Mouse (Mus musculus) midbrain, embryonic 16.5 days (tissue): ENCODE results near the gene Cenpb. TPM values are rescaled to one million over a fixed set of nuclear protein-coding genes. Genes with fewer than 3 reads are reported as not detected.
"Not testable (repeated sequence)": the region's sequence is repeated elsewhere in the genome, so short reads cannot be mapped to it uniquely, and the experiment has no call there.

Source experiments
- ATAC-seq: fragments of 200-750 bp; cut with Nextera tagmentation; 2 replicates; pipeline ENCODE4 v1.8.0; 2017; ENCODE audit warnings: moderate TSS enrichment
- H3K27ac ChIP-seq: fragments of 300-500 bp; sonication (generic); 2 replicates; pipeline ENCODE4 v1.5.1; 2014; ENCODE audit warnings: mild to moderate bottlenecking, low read length, mixed read lengths
- H3K27me3 ChIP-seq: fragments of 300-500 bp; sonication (generic); 2 replicates; pipeline ENCODE4 v1.6.1; 2014; ENCODE audit warnings: low read depth, low read length, mixed read lengths; ENCODE audit not compliant: control insufficient read depth, insufficient read depth
- H3K36me3 ChIP-seq: fragments of 300-500 bp; sonication (generic); 2 replicates; pipeline ENCODE4 v1.6.1; 2014; ENCODE audit warnings: mild to moderate bottlenecking, low read length, moderate library complexity, mixed read lengths; ENCODE audit not compliant: control insufficient read depth, insufficient read depth
- H3K4me1 ChIP-seq: fragments of 300-500 bp; sonication (generic); 2 replicates; pipeline ENCODE4 v1.6.1; 2014; ENCODE audit warnings: mild to moderate bottlenecking, low read length, mixed read lengths; ENCODE audit not compliant: control insufficient read depth, insufficient read depth
- H3K4me2 ChIP-seq: fragments of 300-500 bp; sonication (generic); 2 replicates; pipeline ENCODE4 v1.6.1; 2014; ENCODE audit warnings: mild to moderate bottlenecking, low read length, mixed read lengths
- H3K4me3 ChIP-seq: fragments of 300-500 bp; sonication (generic); 2 replicates; pipeline ENCODE4 v1.5.1; 2014; ENCODE audit warnings: low read depth, mild to moderate bottlenecking, low read length, moderate library complexity, mixed read lengths
- H3K9ac ChIP-seq: fragments of 300-500 bp; sonication (generic); 2 replicates; pipeline ENCODE4 v1.6.1; 2014; ENCODE audit warnings: low read depth, low read length, mixed read lengths
- H3K9me3 ChIP-seq: fragments of 300-500 bp; sonication (generic); replicated peaks from 2 replicates; pipeline ENCODE4 v1.6.1; 2014; ENCODE audit warnings: mild to moderate bottlenecking, low read length, mixed read lengths; ENCODE audit not compliant: control insufficient read depth, poor library complexity, severe bottlenecking
- WGBS: fragments of 180-500 bp; shearing (Covaris S2); extraction: QIAGEN DNeasy Blood & Tissue Kit; methylation state at CpG from one replicate; pipeline ENCODE4 v1.1.7; 2014; 5-methylcytosine and 5-hydroxymethylcytosine counted together
- polyA plus RNA-seq: library from polyadenylated mRNA; unstranded; fragments of >200 nt; fragmentation: Nextera tagmentation; extraction: Ambion mirVana; gene quantifications from 2 replicates; pipeline ENCODE4 v1.2.1, GENCODE M21; 2015

Cenpb gene
- polyA plus RNA-seq, result 11.1 and 11.7 TPM in 2 replicates

- H3K27me3 ChIP-seq, result no peaks in the 10 kb centered on the region
- no peaks in the 10 kb centered on the region for H3K9me3 ChIP-seq
- H3K4me3 ChIP-seq, result peak within 1 kb of the TSS; percentile 91
- no peaks in the 10 kb centered on the region for H3K36me3 ChIP-seq
- WGBS, result 3% methylated on average over 34 of the region's 57 CpGs
- peaks cover 38% of the 10 kb centered on the region for H3K4me1 ChIP-seq
- peak within 1 kb of the TSS; percentile 95 for H3K9ac ChIP-seq
- ATAC-seq, result peak; percentile 84
- H3K27ac ChIP-seq, result peak within 1 kb of the TSS; percentile 97
- H3K4me2 ChIP-seq, result peak within 1 kb of the TSS; percentile 100
Observed at GRCm38 (mm10) chr2:131179990-131180587, at the start of gene Cenpb. Gene Cenpb, minus strand, starts transcription at chr2:131180067.

GRCm38 (mm10) chr2:131227243-131227642, 47.4 kb upstream of the Cenpb start:
- no peak for ATAC-seq
- Histone ChIP-seq H3K27ac (no peak overlapping the region), H3K4me3 (no peak overlapping the region), H3K9ac (no peak overlapping the region), H3K36me3 (no peaks in the 10 kb centered on the region), H3K27me3 (no peaks in the 10 kb centered on the region), H3K9me3 (no peaks in the 10 kb centered on the region), H3K4me1 (no peaks in the 10 kb centered on the region), H3K4me2 (no peak overlapping the region)
- WGBS, result 90% methylated on average over 3 of the region's 3 CpGs

- not testable (repeated sequence) for H3K27me3 ChIP-seq, H3K9me3 ChIP-seq, H3K9ac ChIP-seq, H3K4me3 ChIP-seq, H3K4me2 ChIP-seq, H3K4me1 ChIP-seq, H3K27ac ChIP-seq, H3K36me3 ChIP-seq, ATAC-seq
- 82% methylated on average over 2 of the region's 2 CpGs for WGBS
Observed at GRCm38 (mm10) chr2:131226669-131227068, 46.8 kb upstream of the Cenpb start.

- no peaks in the 10 kb centered on the region for H3K9me3 ChIP-seq
- H3K9ac ChIP-seq, result no peak overlapping the region
- no peak overlapping the region for H3K4me2 ChIP-seq
- no peaks in the 10 kb centered on the region for H3K4me1 ChIP-seq
- H3K27ac ChIP-seq, result no peak overlapping the region
- no peak for ATAC-seq
- H3K36me3 ChIP-seq, result no peaks in the 10 kb centered on the region
- no peaks in the 10 kb centered on the region for H3K27me3 ChIP-seq
- WGBS, result 79% methylated on average over 6 of the region's 6 CpGs
- no peak overlapping the region for H3K4me3 ChIP-seq
Observed at GRCm38 (mm10) chr2:131225178-131225577, 45.3 kb upstream of the Cenpb start.

GRCm38 (mm10) chr2:131223569-131223968, 43.7 kb upstream of the Cenpb start:
- H3K9ac ChIP-seq, result no peak overlapping the region
- no peak overlapping the region for H3K4me3 ChIP-seq
- no peaks in the 10 kb centered on the region for H3K4me1 ChIP-seq
- H3K9me3 ChIP-seq, result no peaks in the 10 kb centered on the region
- H3K27ac ChIP-seq, result no peak overlapping the region
- H3K36me3 ChIP-seq, result no peaks in the 10 kb centered on the region
- H3K27me3 ChIP-seq, result no peaks in the 10 kb centered on the region
- no peak for ATAC-seq
- WGBS, result 81% methylated on average over 1 of the region's 1 CpGs
- H3K4me2 ChIP-seq, result no peak overlapping the region

GRCm38 (mm10) chr2:131222562-131222961, 42.7 kb upstream of the Cenpb start:
- no peaks in the 10 kb centered on the region for H3K36me3 ChIP-seq
- no peak overlapping the region for H3K4me3 ChIP-seq
- ATAC-seq, result no peak
- no peaks in the 10 kb centered on the region for H3K4me1 ChIP-seq
- H3K4me2 ChIP-seq, result no peak overlapping the region
- no peak overlapping the region for H3K27ac ChIP-seq
- WGBS, result 67% methylated on average over 5 of the region's 5 CpGs
- H3K9me3 ChIP-seq, result no peaks in the 10 kb centered on the region
- H3K27me3 ChIP-seq, result no peaks in the 10 kb centered on the region
- H3K9ac ChIP-seq, result no peak overlapping the region

GRCm38 (mm10) chr2:131221853-131222515, 42.1 kb upstream of the Cenpb start:
- no peak for ATAC-seq
- H3K4me2 ChIP-seq, result no peak overlapping the region
- 78% methylated on average over 3 of the region's 3 CpGs for WGBS

GRCm38 (mm10) chr2:131220030-131220429, 40.2 kb upstream of the Cenpb start:
- 80% methylated on average over 4 of the region's 4 CpGs for WGBS
- no peak for ATAC-seq

More at GRCm38 (mm10) chr2:131221853-131222515, 42.1 kb upstream of the Cenpb start:
- no peaks in the 10 kb centered on the region for H3K4me1 ChIP-seq
- H3K9me3 ChIP-seq, result no peaks in the 10 kb centered on the region
- H3K4me3 ChIP-seq, result no peak overlapping the region
- no peak overlapping the region for H3K27ac ChIP-seq
- H3K27me3 ChIP-seq, result no peaks in the 10 kb centered on the region
- H3K9ac ChIP-seq, result no peak overlapping the region
- H3K36me3 ChIP-seq, result no peaks in the 10 kb centered on the region

More at GRCm38 (mm10) chr2:131220030-131220429, 40.2 kb upstream of the Cenpb start:
- Histone ChIP-seq H3K4me2 (no peak overlapping the region), H3K4me1 (no peaks in the 10 kb centered on the region), H3K27ac (no peak overlapping the region), H3K9me3 (no peaks in the 10 kb centered on the region), H3K36me3 (no peaks in the 10 kb centered on the region), H3K27me3 (no peaks in the 10 kb centered on the region), H3K9ac (no peak overlapping the region), H3K4me3 (no peak overlapping the region)
